Mouse (Mus musculus) heart, embryonic 11.5 days (tissue): ENCODE results near the gene Plpp1. TPM values are rescaled to one million over a fixed set of nuclear protein-coding genes. Genes with fewer than 3 reads are reported as not detected.

Experiments
- ATAC-seq: fragments of 200-750 bp; cut with Nextera tagmentation; replicated peaks from 2 replicates; pipeline ENCODE4 v1.8.0; 2017; ENCODE audit warnings: moderate library complexity; ENCODE audit not compliant: insufficient number of reproducible peaks, low FRiP score, low TSS enrichment
- H3K27ac ChIP-seq: fragments of 300-500 bp; sonication (generic); 2 replicates; pipeline ENCODE4 v1.5.1; 2014; ENCODE audit warnings: mild to moderate bottlenecking, low read depth, low read length
- H3K27me3 ChIP-seq: fragments of 300-500 bp; sonication (generic); 2 replicates; pipeline ENCODE4 v1.6.1; 2014; ENCODE audit warnings: mild to moderate bottlenecking, low read length, mixed read lengths; ENCODE audit not compliant: control insufficient read depth, insufficient read depth
- H3K36me3 ChIP-seq: fragments of 300-500 bp; sonication (generic); 2 replicates; pipeline ENCODE4 v1.6.1; 2014; ENCODE audit warnings: mild to moderate bottlenecking, low read length, moderate library complexity, mixed read lengths; ENCODE audit not compliant: control insufficient read depth, insufficient read depth
- H3K4me1 ChIP-seq: fragments of 300-500 bp; sonication (generic); 2 replicates; pipeline ENCODE4 v1.6.1; 2014; ENCODE audit warnings: low read length; ENCODE audit not compliant: control insufficient read depth, insufficient read depth
- H3K4me2 ChIP-seq: fragments of 300-500 bp; sonication (generic); 2 replicates; pipeline ENCODE4 v1.6.1; 2014; ENCODE audit warnings: mild to moderate bottlenecking, moderate library complexity
- H3K4me3 ChIP-seq: fragments of 300-500 bp; sonication (generic); 2 replicates; pipeline ENCODE4 v1.5.1; 2014; ENCODE audit warnings: low read depth, low read length
- H3K9ac ChIP-seq: fragments of 300-500 bp; sonication (generic); 2 replicates; pipeline ENCODE4 v1.6.1; 2014; ENCODE audit warnings: mild to moderate bottlenecking, low read depth, low read length, moderate library complexity
- H3K9me3 ChIP-seq: fragments of 300-500 bp; sonication (generic); replicated peaks from 2 replicates; pipeline ENCODE4 v1.6.1; 2016; ENCODE audit warnings: low read length; ENCODE audit not compliant: control insufficient read depth
- WGBS: fragments of 180-500 bp; shearing (Covaris S2); extraction: QIAGEN DNeasy Blood & Tissue Kit; methylation state at CpG from one replicate; pipeline ENCODE4 v1.1.7; 2014; ENCODE audit not compliant: insufficient replicate concordance; 5-methylcytosine and 5-hydroxymethylcytosine counted together
- polyA plus RNA-seq: library from polyadenylated mRNA; unstranded; fragments of >200 nt; fragmentation: Nextera tagmentation; extraction: Ambion mirVana; gene quantifications from 2 replicates; pipeline ENCODE4 v1.2.1, GENCODE M21; 2014

Gene Plpp1
- polyA plus RNA-seq, 1 experiment from 2014 or later = 41.7 TPM

DNA sequence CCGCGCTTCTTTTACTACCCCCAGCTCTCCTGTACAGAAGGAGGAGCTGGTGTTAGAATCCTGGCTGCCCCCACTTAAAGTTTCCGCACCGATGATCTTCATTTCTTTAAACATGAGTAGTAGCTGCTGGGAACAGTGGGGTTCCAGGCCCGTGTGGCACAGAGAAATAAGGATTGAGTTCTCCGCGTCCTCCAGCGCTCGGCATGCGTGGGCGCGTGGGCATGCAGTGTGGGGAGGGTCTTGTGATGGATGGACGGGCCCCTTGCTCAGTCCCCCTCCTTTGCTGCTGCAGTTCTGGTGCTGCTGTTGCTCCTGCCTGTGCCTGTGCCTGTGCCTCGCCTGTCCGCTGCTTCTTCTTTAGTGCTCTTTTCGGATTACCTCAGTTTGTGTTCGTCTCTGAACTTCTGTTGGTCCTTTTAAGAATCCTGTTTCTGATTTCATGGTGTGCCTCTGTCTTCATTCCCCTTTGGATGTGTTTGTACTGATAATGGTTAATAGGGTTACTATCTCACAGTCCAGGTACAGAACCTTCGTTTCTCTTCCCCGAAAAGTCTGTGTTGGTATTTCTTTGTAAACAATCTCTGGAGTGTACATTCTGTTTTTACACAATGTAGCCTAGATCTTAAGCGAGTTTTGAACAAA, 32.8 kb downstream of the Plpp1 start:
- Histone ChIP-seq H3K36me3 (no peaks in the 10 kb centered on the region), H3K9me3 (no peaks in the 10 kb centered on the region), H3K27ac (no peak overlapping the region), H3K9ac (no peak overlapping the region), H3K4me3 (no peak overlapping the region), H3K27me3 (no peaks in the 10 kb centered on the region), H3K4me2 (no peak overlapping the region), H3K4me1 (peaks cover 5% of the 10 kb centered on the region; the same call in 1 of the 2 replicates)
- WGBS = 77% methylated on average over 20 of the region's 20 CpGs
- no peak for ATAC-seq

GRCm38 (mm10) chr13:112833895-112834263, 33.3 kb downstream of the Plpp1 start:
- no peak overlapping the region for H3K4me2 ChIP-seq
- no peak for ATAC-seq
- 74% methylated on average over 3 of the region's 3 CpGs for WGBS
- no peaks in the 10 kb centered on the region for H3K9me3 ChIP-seq
- H3K36me3 ChIP-seq = no peaks in the 10 kb centered on the region
- H3K27me3 ChIP-seq = no peaks in the 10 kb centered on the region
- no peak overlapping the region for H3K27ac ChIP-seq
- peaks cover 5% of the 10 kb centered on the region; the same call in 1 of the 2 replicates for H3K4me1 ChIP-seq
- H3K4me3 ChIP-seq = no peak overlapping the region
- no peak overlapping the region for H3K9ac ChIP-seq

GRCm38 (mm10) chr13:112835113-112835512, 34.5 kb downstream of the Plpp1 start:
- Histone ChIP-seq H3K4me1 (peaks cover 5% of the 10 kb centered on the region; the same call in 1 of the 2 replicates), H3K4me3 (no peak overlapping the region), H3K9me3 (no peaks in the 10 kb centered on the region), H3K9ac (no peak overlapping the region), H3K36me3 (no peaks in the 10 kb centered on the region), H3K4me2 (peak overlapping the region; percentile 47), H3K27ac (no peak overlapping the region; the same call in 1 of the 2 replicates), H3K27me3 (no peaks in the 10 kb centered on the region)
- 39% methylated on average over 12 of the region's 12 CpGs for WGBS
- ATAC-seq = no peak; the same call in 1 of the 2 replicates

DNA sequence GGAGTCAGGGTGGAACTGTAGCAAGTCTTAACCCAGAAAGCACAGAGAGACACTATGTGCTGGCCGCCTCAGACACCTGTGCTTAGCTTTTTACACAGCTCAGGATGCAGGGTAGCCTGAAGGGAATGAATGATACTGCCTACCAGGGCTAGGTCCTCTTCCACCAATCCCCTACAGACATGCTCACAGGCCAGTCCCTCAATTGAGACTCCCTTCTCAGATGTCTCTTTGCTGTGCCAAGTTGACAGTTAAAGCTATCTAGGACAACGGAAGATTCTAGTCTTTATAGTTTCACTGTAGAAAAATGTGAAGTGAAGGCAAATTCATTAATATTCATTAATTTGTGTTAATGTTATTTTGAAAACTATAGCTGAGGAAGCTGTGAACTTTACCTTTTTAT, 36.4 kb downstream of the Plpp1 start:
- ATAC-seq = no peak
- Histone ChIP-seq H3K9ac (no peak overlapping the region), H3K9me3 (no peaks in the 10 kb centered on the region), H3K4me1 (peaks cover 5% of the 10 kb centered on the region; the same call in 1 of the 2 replicates), H3K36me3 (no peaks in the 10 kb centered on the region), H3K27me3 (no peaks in the 10 kb centered on the region), H3K4me3 (no peak overlapping the region), H3K4me2 (no peak overlapping the region), H3K27ac (no peak overlapping the region)
- WGBS = 91% methylated on average over 2 of the region's 2 CpGs

GRCm38 (mm10) chr13:112837621-112838155, 37.1 kb downstream of the Plpp1 start:
- no peak overlapping the region for H3K4me3 ChIP-seq
- no peak for ATAC-seq
- no peak overlapping the region for H3K27ac ChIP-seq
- no peaks in the 10 kb centered on the region for H3K9me3 ChIP-seq
- H3K4me1 ChIP-seq = peaks cover 5% of the 10 kb centered on the region; the same call in 1 of the 2 replicates
- no peak overlapping the region for H3K4me2 ChIP-seq
- H3K36me3 ChIP-seq = no peaks in the 10 kb centered on the region
- no peak overlapping the region for H3K9ac ChIP-seq
- WGBS = 85% methylated on average over 9 of the region's 9 CpGs
- no peaks in the 10 kb centered on the region for H3K27me3 ChIP-seq

- 81% methylated on average over 6 of the region's 6 CpGs for WGBS
- peaks cover 2% of the 10 kb centered on the region; the same call in 1 of the 2 replicates for H3K4me1 ChIP-seq
- no peaks in the 10 kb centered on the region for H3K27me3 ChIP-seq
- H3K36me3 ChIP-seq = 0 out of 2 replicates have a peak, but pooled peaks cover 2% of the 10 kb centered on the region
- H3K9ac ChIP-seq = no peak overlapping the region
- no peak overlapping the region for H3K4me3 ChIP-seq
- H3K27ac ChIP-seq = no peak overlapping the region
- no peak overlapping the region for H3K4me2 ChIP-seq
- 0 out of 2 replicates have a peak, but pooled peaks cover 2% of the 10 kb centered on the region for H3K9me3 ChIP-seq
- no peak for ATAC-seq
These were observed 38.1 kb downstream of the Plpp1 start for GRCm38 (mm10) chr13:112838562-112839232.

DNA sequence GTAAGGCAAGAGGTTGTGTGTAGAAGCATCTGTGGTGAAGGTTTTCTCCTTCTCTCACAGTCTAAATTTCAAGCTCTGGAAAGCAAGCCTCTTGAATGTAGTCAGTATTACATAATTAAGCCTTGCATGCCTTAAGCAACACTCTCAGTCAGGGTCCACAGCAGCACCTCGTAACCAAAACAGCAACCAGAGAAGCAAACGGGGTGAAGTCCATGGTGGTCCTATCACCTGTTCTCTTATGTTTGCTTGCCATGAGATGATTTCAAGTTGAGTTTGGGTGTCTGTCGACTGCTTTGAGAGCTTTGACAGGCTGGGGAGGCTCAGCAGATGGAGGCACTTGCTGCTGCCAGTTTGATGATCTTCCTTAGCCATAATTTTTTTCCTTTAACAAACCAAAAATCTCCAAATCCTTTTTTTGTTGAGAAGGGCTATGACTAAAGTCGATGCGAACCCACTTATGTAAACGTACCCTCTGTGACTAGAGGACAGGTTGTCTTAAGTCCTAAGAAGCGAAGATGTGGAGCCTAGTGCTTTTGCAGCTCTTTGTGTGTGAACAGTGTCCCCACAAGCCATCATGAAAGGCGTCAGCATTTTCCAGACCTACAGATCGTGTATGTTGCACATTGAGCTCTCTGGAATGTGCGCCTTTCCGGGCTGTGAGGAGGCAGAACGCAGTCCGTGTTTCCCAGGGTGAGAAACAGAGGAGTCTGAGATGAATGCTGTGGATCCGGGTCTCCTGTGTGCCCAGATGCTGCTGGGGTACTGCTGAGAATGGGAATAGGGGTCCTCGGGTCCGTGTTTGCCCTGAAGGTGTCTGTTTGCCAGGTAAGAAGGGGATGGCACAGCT, 39.9 kb downstream of the Plpp1 start:
- no peak for ATAC-seq
- peaks cover 8% of the 10 kb centered on the region; the same call in 1 of the 2 replicates for H3K36me3 ChIP-seq

DNA sequence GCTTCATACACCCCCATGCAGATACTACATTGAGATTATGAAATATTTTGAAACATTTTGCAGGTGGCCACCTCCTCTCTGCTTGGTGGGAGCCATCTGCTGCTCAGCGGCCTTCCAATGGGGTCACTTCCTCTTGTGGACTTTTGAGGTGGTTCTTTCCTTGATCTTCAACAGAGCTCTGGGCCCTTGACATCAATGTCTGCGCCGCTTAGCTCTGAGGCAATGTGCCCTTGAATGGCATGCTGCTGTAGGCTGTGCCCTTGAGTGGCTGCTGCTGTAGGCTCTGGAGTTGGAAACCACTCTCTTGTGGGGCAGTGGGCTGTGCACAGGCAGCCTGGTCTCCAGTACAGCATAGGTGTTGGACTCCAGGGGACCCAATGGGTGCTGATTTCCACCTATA, 45.3 kb downstream of the Plpp1 start:
- no peak overlapping the region for H3K27ac ChIP-seq
- H3K27me3 ChIP-seq = no peaks in the 10 kb centered on the region
- no peak overlapping the region for H3K9ac ChIP-seq
- H3K9me3 ChIP-seq = peaks cover 6% of the 10 kb centered on the region
- no peak overlapping the region for H3K4me3 ChIP-seq
- peaks cover 9% of the 10 kb centered on the region; the same call in 1 of the 2 replicates for H3K36me3 ChIP-seq
- no peak for ATAC-seq
- H3K4me1 ChIP-seq = no peaks in the 10 kb centered on the region
- no peak overlapping the region for H3K4me2 ChIP-seq
- WGBS = 88% methylated on average over 3 of the region's 3 CpGs

More for the DNA sequence above, 39.9 kb downstream of the Plpp1 start:
- H3K9me3 ChIP-seq = peaks cover 6% of the 10 kb centered on the region
- H3K4me1 ChIP-seq = no peaks in the 10 kb centered on the region
- H3K9ac ChIP-seq = no peak overlapping the region
- H3K27ac ChIP-seq = no peak overlapping the region
- no peaks in the 10 kb centered on the region for H3K27me3 ChIP-seq
- H3K4me3 ChIP-seq = no peak overlapping the region
- WGBS = 83% methylated on average over 16 of the region's 16 CpGs
- no peak overlapping the region for H3K4me2 ChIP-seq
